Mouse (Mus musculus) heart, postnatal 10 days (tissue): ENCODE results near the gene Gm45015. TPM values are rescaled to one million over a fixed set of nuclear protein-coding genes. Genes with fewer than 3 reads are reported as not detected.

Source experiments
- total RNA-seq, 2 experiments: library from RNA; stranded (reverse); gene quantifications; 2 replicates each; pipeline ENCODE4 v1.2.3; 2021

Gm45015 gene
- total RNA-seq, 2 experiments from 2014 or later: not detected

Other genes starting within 250 kb of the Gm45015 start
- 1 to 10 TPM in 1 of 2 experiments, under 1 TPM in 1; 0.98 to 1.8 TPM for gene Xlr3a, start 239.7 kb downstream of the Gm45015 start, total RNA-seq
- not detected for gene Gm14685, start 219.8 kb downstream of the Gm45015 start, total RNA-seq
- not detected for gene Xlr5b, start 188.0 kb downstream of the Gm45015 start, total RNA-seq
- not detected for gene DXBay18, start 187.4 kb downstream of the Gm45015 start, total RNA-seq
- not detected for gene Spin2d, start 159.9 kb downstream of the Gm45015 start, total RNA-seq
- gene Xlr3b, start 144.6 kb downstream of the Gm45015 start, total RNA-seq: 1 to 10 TPM; 2.8 to 3.3 TPM
- 1 to 10 TPM in 1 of 2 experiments, under 1 TPM in 1; 0.77 to 1.2 TPM for gene Xlr4b, start 122.5 kb downstream of the Gm45015 start, total RNA-seq
- 1 to 10 TPM; 5.8 to 7.3 TPM for gene F8a, start 108.5 kb downstream of the Gm45015 start, total RNA-seq
- not detected for gene Xlr4c, start 93.7 kb downstream of the Gm45015 start, total RNA-seq
- not detected for gene Xlr3c, start 71.5 kb downstream of the Gm45015 start, total RNA-seq
- gene Xlr5a, start 43.9 kb downstream of the Gm45015 start, total RNA-seq: not detected
- gene Xlr5c, start 43.9 kb downstream of the Gm45015 start, total RNA-seq: not detected
- 1 to 10 TPM; 6.7 to 8.1 TPM for gene Zfp275, start 5.8 kb upstream of the Gm45015 start, total RNA-seq
- gene Gm18336, start 61.9 kb upstream of the Gm45015 start, total RNA-seq: not detected
- gene Zfp92, start 74.3 kb upstream of the Gm45015 start, total RNA-seq: not detected
- not detected for gene Trex2, start 98.5 kb upstream of the Gm45015 start, total RNA-seq
- gene Haus7, start 122.2 kb upstream of the Gm45015 start, total RNA-seq: 10 to 100 TPM; 14.5 to 16.3 TPM
- 100 to 1,000 TPM; 276 to 309 TPM for gene Bgn, start 146.8 kb upstream of the Gm45015 start, total RNA-seq
- gene Atp2b3, start 166.2 kb upstream of the Gm45015 start, total RNA-seq: under 1 TPM in 1 of 2 experiments, not detected in 1; 0.15 TPM